10 mouse cellular contexts compared by ENCODE assay signal in the genomic region with DNA sequence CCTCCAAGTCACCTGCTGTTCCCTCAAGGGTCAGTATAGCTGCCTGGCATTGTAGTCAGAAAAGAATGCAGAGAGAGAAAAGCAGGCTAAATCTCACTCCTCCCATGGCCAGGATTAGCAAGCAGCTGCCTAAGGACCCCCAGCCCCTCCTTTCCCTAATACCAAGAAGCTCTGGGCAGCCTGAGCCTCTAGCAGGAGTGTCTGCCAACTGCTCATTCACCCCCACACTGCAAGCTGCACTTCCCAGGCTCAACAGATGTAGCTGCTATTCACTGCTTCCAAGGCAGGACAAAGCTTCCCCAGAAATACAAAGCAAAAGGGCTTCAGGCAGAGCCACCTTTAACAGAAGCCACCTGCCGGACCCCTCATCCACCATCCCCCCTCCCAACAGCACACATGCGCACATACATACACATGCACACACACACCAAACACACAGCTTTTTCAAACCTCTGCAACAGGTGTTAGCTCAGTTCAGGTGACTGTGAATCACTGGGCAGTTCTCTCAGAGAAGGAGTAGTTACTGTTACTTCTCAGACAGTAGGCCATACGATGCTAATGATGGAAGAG. TPM values are rescaled to one million over a fixed set of nuclear protein-coding genes. Genes with fewer than 3 reads are reported as not detected.
A peak's percentile ranks its signal among the peaks of the same experiment; 100 is the strongest.
DNase-seq lines count a peak whose midpoint lies in the region; ATAC-seq lines count a peak whose summit lies in the region.
"Had no signal": no experiment of that assay in that cellular context is flagged by ENCODE, and none has a peak within 500 bp of the region (broad histone marks: within the 10 kb centered on the region; RNA-seq: fewer than 3 reads in every experiment).

No protein-coding gene starts in this region.

- no peak overlapping the region for H3K4me2 ChIP-seq in kidney, embryonic 15.5 days
- no peak overlapping the region for H3K4me2 ChIP-seq in embryonic facial prominence, embryonic 14.5 days (ENCODE audit: low read depth, low read length)
- no peak overlapping the region for H3K4me2 ChIP-seq in hindbrain, embryonic 16.5 days (ENCODE audit: low read length)
- no peak overlapping the region for H3K4me2 ChIP-seq in limb, embryonic 12.5 days

- H3K9me3 ChIP-seq in kidney, embryonic 15.5 days (replicated peaks), result no peaks in the 10 kb centered on the region
- no peaks in the 10 kb centered on the region for H3K9me3 ChIP-seq in embryonic facial prominence, embryonic 14.5 days (ENCODE audit: control insufficient read depth, low read length)
- no peaks in the 10 kb centered on the region for H3K9me3 ChIP-seq in hindbrain, embryonic 16.5 days (ENCODE audit: control insufficient read depth, low read length)
- H3K9me3 ChIP-seq in limb, embryonic 12.5 days, result no peaks in the 10 kb centered on the region

- no peak for ATAC-seq in kidney, embryonic 15.5 days (replicated peaks; ENCODE audit: low FRiP score)
- ATAC-seq in embryonic facial prominence, embryonic 14.5 days (ENCODE audit: low read depth), result peak; percentile 92
- ATAC-seq in hindbrain, embryonic 16.5 days, result peak; percentile 91
- ATAC-seq in limb, embryonic 12.5 days (ENCODE audit: insufficient number of reproducible peaks, insufficient read depth, low FRiP score, low TSS enrichment, low read depth), result peak; percentile 72; the same call in 1 of the 2 replicates

- H3K36me3 ChIP-seq in kidney, embryonic 15.5 days, result no peaks in the 10 kb centered on the region
- H3K36me3 ChIP-seq in embryonic facial prominence, embryonic 14.5 days (ENCODE audit: control insufficient read depth, insufficient read depth, low read length), result no peaks in the 10 kb centered on the region
- H3K36me3 ChIP-seq in hindbrain, embryonic 16.5 days (ENCODE audit: control insufficient read depth, insufficient read depth, low read length), result no peaks in the 10 kb centered on the region
- H3K36me3 ChIP-seq in limb, embryonic 12.5 days, result no peaks in the 10 kb centered on the region

- H3K27me3 ChIP-seq in kidney, embryonic 15.5 days, result no peaks in the 10 kb centered on the region
- H3K27me3 ChIP-seq in embryonic facial prominence, embryonic 14.5 days (replicated peaks; ENCODE audit: control insufficient read depth, insufficient read depth, low read length), result no peaks in the 10 kb centered on the region
- H3K27me3 ChIP-seq in hindbrain, embryonic 16.5 days (replicated peaks; ENCODE audit: control insufficient read depth, insufficient read depth, low read length), result no peaks in the 10 kb centered on the region
- H3K27me3 ChIP-seq in limb, embryonic 12.5 days, result no peaks in the 10 kb centered on the region

- 63% methylated on average over 3 of the region's 3 CpGs for WGBS in kidney, embryonic 15.5 days
- WGBS in embryonic facial prominence, embryonic 14.5 days, result 37% methylated on average over 3 of the region's 3 CpGs
- WGBS in hindbrain, embryonic 16.5 days, result 13% methylated on average over 3 of the region's 3 CpGs
- WGBS in limb, embryonic 12.5 days, result 45% methylated on average over 3 of the region's 3 CpGs

- H3K4me3 ChIP-seq in kidney, embryonic 15.5 days (replicated peaks), result no peak overlapping the region
- no peak overlapping the region for H3K4me3 ChIP-seq in embryonic facial prominence, embryonic 14.5 days (ENCODE audit: low read depth, low read length)
- H3K4me3 ChIP-seq in hindbrain, embryonic 16.5 days (ENCODE audit: low read length), result no peak overlapping the region
- H3K4me3 ChIP-seq in limb, embryonic 12.5 days (replicated peaks), result no peak overlapping the region

- H3K4me1 ChIP-seq in kidney, embryonic 15.5 days, result peaks cover 83% of the 10 kb centered on the region
- H3K4me1 ChIP-seq in embryonic facial prominence, embryonic 14.5 days (ENCODE audit: control insufficient read depth, insufficient read depth, low read length), result peaks cover 35% of the 10 kb centered on the region
- peaks cover 32% of the 10 kb centered on the region for H3K4me1 ChIP-seq in hindbrain, embryonic 16.5 days (ENCODE audit: control insufficient read depth, insufficient read depth, low read depth, low read length)
- H3K4me1 ChIP-seq in limb, embryonic 12.5 days (replicated peaks), result peaks cover 50% of the 10 kb centered on the region

- H3K9ac ChIP-seq in kidney, embryonic 15.5 days, result no peak overlapping the region
- 0 out of 2 replicates have a peak overlapping the region, but pooled peaks have one; percentile 10 for H3K9ac ChIP-seq in embryonic facial prominence, embryonic 14.5 days (ENCODE audit: low read depth, low read length)
- no peak overlapping the region for H3K9ac ChIP-seq in hindbrain, embryonic 16.5 days (ENCODE audit: low read depth, low read length)
- no peak overlapping the region for H3K9ac ChIP-seq in limb, embryonic 12.5 days (replicated peaks)

- 0 out of 2 replicates have a peak overlapping the region, but pooled peaks have one; percentile 13 for H3K27ac ChIP-seq in kidney, embryonic 15.5 days
- peak overlapping the region; percentile 73 for H3K27ac ChIP-seq in embryonic facial prominence, embryonic 14.5 days (replicated peaks; ENCODE audit: low read depth, low read length)
- H3K27ac ChIP-seq in hindbrain, embryonic 16.5 days (ENCODE audit: low read depth, low read length), result peak overlapping the region; percentile 60
- peak overlapping the region; percentile 74 for H3K27ac ChIP-seq in limb, embryonic 12.5 days

- DNase-seq in kidney, adult 9 months, result no peak
- DNase-seq in embryonic facial prominence, embryonic 14.5 days (ENCODE audit: low spot score), result peak; percentile 93
- DNase-seq in right cerebral cortex, postnatal 36 days (ENCODE audit: low spot score in 2 of 2), result peak; percentile 61 to 79
- no peak for DNase-seq in adrenal gland, adult 2 months
- DNase-seq in ovary, postnatal 10 days (ENCODE audit: low spot score), result no peak

RNA-seq across cellular contexts. Expression of a gene that starts 18.8 kb away (rescaled TPM):
- 44.7 and 49.3 TPM in 2 replicates for polyA plus RNA-seq in kidney, embryonic 15.5 days (2015; fragmentation: Nextera tagmentation; extraction: Ambion mirVana)
- 47.8 and 48.0 TPM in 2 replicates for polyA plus RNA-seq in embryonic facial prominence, embryonic 14.5 days (2014; fragmentation: Nextera tagmentation; extraction: Ambion mirVana)
- 9.1 and 15.7 TPM in 2 replicates for polyA plus RNA-seq in hindbrain, embryonic 16.5 days (2015; fragmentation: Nextera tagmentation; extraction: Ambion mirVana)
- polyA plus RNA-seq in limb, embryonic 12.5 days (2016; fragmentation: Nextera tagmentation; extraction: Ambion mirVana), result 56.3 and 58.9 TPM in 2 replicates
- total RNA-seq in adrenal gland, adult 2 months (2021), result 100 to 1,000 TPM; 161 to 176 TPM
- polyA plus RNA-seq in adrenal gland, adult 2 months (2012; rRNA removed), result 130 and 132 TPM in 2 replicates

RNA-seq across cellular contexts. Expression of a gene that starts 59.2 kb away (rescaled TPM):
- polyA plus RNA-seq in kidney, embryonic 15.5 days (2015; fragmentation: Nextera tagmentation; extraction: Ambion mirVana), result not detected in 2 replicates
- not detected in 2 replicates for polyA plus RNA-seq in embryonic facial prominence, embryonic 14.5 days (2014; fragmentation: Nextera tagmentation; extraction: Ambion mirVana)
- polyA plus RNA-seq in hindbrain, embryonic 16.5 days (2015; fragmentation: Nextera tagmentation; extraction: Ambion mirVana), result 0.16 TPM in 1 of 2 replicates, not detected in the other
- polyA plus RNA-seq in limb, embryonic 12.5 days (2016; fragmentation: Nextera tagmentation; extraction: Ambion mirVana), result 0.15 TPM in 1 of 2 replicates, not detected in the other
- not detected for total RNA-seq in adrenal gland, adult 2 months (2021)
- not detected in 2 replicates for polyA plus RNA-seq in adrenal gland, adult 2 months (2012; rRNA removed)
- total RNA-seq: G1E; gastrocnemius, adult 8-10 months had no signal
- polyA plus RNA-seq: G1E had no signal

RNA-seq across cellular contexts. Expression of a gene that starts 59.3 kb away (rescaled TPM):
- 5.2 and 6.8 TPM in 2 replicates for polyA plus RNA-seq in kidney, embryonic 15.5 days (2015; fragmentation: Nextera tagmentation; extraction: Ambion mirVana)
- polyA plus RNA-seq in embryonic facial prominence, embryonic 14.5 days (2014; fragmentation: Nextera tagmentation; extraction: Ambion mirVana), result 3.1 and 4.3 TPM in 2 replicates
- 12.2 and 14.5 TPM in 2 replicates for polyA plus RNA-seq in hindbrain, embryonic 16.5 days (2015; fragmentation: Nextera tagmentation; extraction: Ambion mirVana)
- polyA plus RNA-seq in limb, embryonic 12.5 days (2016; fragmentation: Nextera tagmentation; extraction: Ambion mirVana), result 3.9 and 5.5 TPM in 2 replicates
- 1 to 10 TPM; 5.6 to 7.3 TPM for total RNA-seq in adrenal gland, adult 2 months (2021)
- 2.3 and 3.2 TPM in 2 replicates for polyA plus RNA-seq in adrenal gland, adult 2 months (2012; rRNA removed)
- total RNA-seq: gastrocnemius, adult 8-10 months had no signal

Comparison
In these comparisons a context has a peak if more than half of its experiments do, and no peak if none do; other contexts are left out.
1. H3K27ac ChIP-seq: peak in every context shown above with its lines; median percentile 74 in limb, embryonic 12.5 days; 73 in embryonic facial prominence, embryonic 14.5 days; 60 in hindbrain, embryonic 16.5 days; 13 in kidney, embryonic 15.5 days.
2. DNase-seq: peak in embryonic facial prominence, embryonic 14.5 days (single experiment) and right cerebral cortex, postnatal 36 days (2 of 2); none in kidney, adult 9 months (single experiment), adrenal gland, adult 2 months (single experiment) and ovary, postnatal 10 days (single experiment).